Comparison of ENCODE assay signal across 12 mouse cellular contexts in the genomic region with DNA sequence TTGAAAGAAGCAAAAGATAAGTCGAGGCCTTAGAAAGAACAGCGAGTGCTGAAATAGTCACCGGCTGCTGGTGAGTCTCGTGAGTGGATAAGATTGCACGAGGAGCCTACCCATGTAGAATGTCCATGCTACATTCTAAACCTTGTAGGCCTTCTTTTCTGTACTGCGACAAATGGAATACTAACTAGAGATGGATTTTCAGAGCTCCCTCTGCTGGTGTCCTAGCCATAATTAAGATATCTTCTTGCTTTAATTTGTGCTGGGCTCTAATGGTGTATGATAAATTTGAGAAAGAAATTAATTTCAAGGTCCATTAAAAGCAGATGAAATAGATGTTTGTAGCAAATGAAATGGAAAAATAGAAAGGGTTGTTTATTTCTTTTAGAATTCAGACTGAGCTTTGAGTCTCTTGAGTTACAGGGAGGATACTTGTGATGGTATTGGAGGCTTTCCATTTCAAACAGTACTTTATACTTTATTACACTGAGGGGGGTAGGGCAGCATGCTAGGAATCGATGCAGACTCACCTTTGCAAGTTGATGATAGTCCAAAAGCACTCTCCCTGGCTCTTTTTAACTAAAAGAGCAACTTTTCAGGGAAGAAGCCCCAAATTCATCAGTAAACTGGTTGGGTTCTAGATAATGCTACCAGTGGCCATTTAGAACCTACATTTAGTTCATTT. TPM values are rescaled to one million over a fixed set of nuclear protein-coding genes. Genes with fewer than 3 reads are reported as not detected.
DNase-seq lines count a peak whose midpoint lies in the region; ATAC-seq and TF ChIP-seq lines count a peak whose summit lies in the region.
"Had no signal": no experiment of that assay in that cellular context is flagged by ENCODE, and none has a peak within 500 bp of the region (broad histone marks: within the 10 kb centered on the region; RNA-seq: fewer than 3 reads in every experiment).

No protein-coding gene starts in this region.

- peak; percentile 37 for DNase-seq in heart, postnatal 0 days (ENCODE audit: low spot score)
- no peak for DNase-seq in heart, postnatal 25 days (ENCODE audit: low spot score)
- DNase-seq in lung, postnatal 0 days (ENCODE audit: low spot score): peak; percentile 38
- no peak for DNase-seq in lung, postnatal 4 days
- DNase-seq in adipocyte (ENCODE audit: low spot score): peak; percentile 35
- DNase-seq in retina, embryonic 14.5 days (ENCODE audit: low spot score): peak; percentile 51
- no peak for DNase-seq in frontal cortex, postnatal 25 days (ENCODE audit: low spot score in 2 of 2)
- DNase-seq: cerebellum, adult 8-10 months had no signal

- peaks cover 9% of the 10 kb centered on the region for H3K36me3 ChIP-seq in heart, postnatal 0 days (replicated peaks; ENCODE audit: control insufficient read depth, insufficient read depth, low read length)
- H3K36me3 ChIP-seq in lung, postnatal 0 days (ENCODE audit: insufficient read depth, low read length): 0 out of 2 replicates have a peak, but pooled peaks cover 4% of the 10 kb centered on the region

- WGBS in heart, postnatal 0 days: 32% methylated on average over 7 of the region's 7 CpGs
- WGBS in lung, postnatal 0 days: 72% methylated on average over 7 of the region's 7 CpGs

- TF ChIP-seq EP300 in heart, postnatal 0 days (IDR thresholded peaks at IDR 0.05; ENCODE audit: low read depth): no peak
- TF ChIP-seq EP300 in lung, postnatal 0 days (IDR thresholded peaks at IDR 0.05): no peak

- H3K9me3 ChIP-seq in heart, postnatal 0 days (replicated peaks; ENCODE audit: control insufficient read depth, low read length): no peaks in the 10 kb centered on the region
- no peaks in the 10 kb centered on the region for H3K9me3 ChIP-seq in lung, postnatal 0 days (ENCODE audit: low read length)
- H3K9me3 ChIP-seq: forebrain, embryonic 12.5 days; heart, embryonic 13.5 days; intestine, embryonic 15.5 days had no signal

- TF ChIP-seq CTCF in heart, postnatal 0 days (IDR thresholded peaks at IDR 0.05; ENCODE audit: low read depth): peak; percentile 45
- TF ChIP-seq CTCF in lung, postnatal 0 days (IDR thresholded peaks at IDR 0.05): peak; percentile 58

- no peaks in the 10 kb centered on the region for H3K27me3 ChIP-seq in heart, postnatal 0 days (ENCODE audit: control insufficient read depth, insufficient read depth, low read length)
- no peaks in the 10 kb centered on the region for H3K27me3 ChIP-seq in lung, postnatal 0 days (replicated peaks; ENCODE audit: insufficient read depth, low read length)
- H3K27me3 ChIP-seq: forebrain, embryonic 12.5 days; heart, embryonic 13.5 days; intestine, embryonic 15.5 days had no signal

- intact Hi-C loops in heart, postnatal 25 days (cut with DNase I): no loop called here

- no peak overlapping the region for H3K4me2 ChIP-seq in heart, postnatal 0 days (ENCODE audit: low read depth, low read length)
- H3K4me2 ChIP-seq in lung, postnatal 0 days (replicated peaks; ENCODE audit: low read depth, low read length): no peak overlapping the region
- H3K4me2 ChIP-seq: forebrain, embryonic 12.5 days; heart, embryonic 13.5 days; intestine, embryonic 15.5 days had no signal

- peak; percentile 33; the same call in 1 of the 2 replicates for ATAC-seq in heart, postnatal 0 days (ENCODE audit: insufficient read depth, low read depth)
- ATAC-seq in lung, postnatal 0 days: no peak
- ATAC-seq in monocyte, adult 5-6 weeks (replicated peaks; ENCODE audit: insufficient number of reproducible peaks, low FRiP score, low TSS enrichment, poor library complexity, severe bottlenecking): no peak
- ATAC-seq: intestine, embryonic 15.5 days had no signal

- no peak overlapping the region for H3K9ac ChIP-seq in heart, postnatal 0 days (replicated peaks; ENCODE audit: low read depth, low read length)
- H3K9ac ChIP-seq in lung, postnatal 0 days (replicated peaks; ENCODE audit: low read depth): no peak overlapping the region
- H3K9ac ChIP-seq: forebrain, embryonic 12.5 days; heart, embryonic 13.5 days; intestine, embryonic 15.5 days had no signal

- no peak overlapping the region for H3K27ac ChIP-seq in heart, postnatal 0 days (ENCODE audit: low read depth)
- H3K27ac ChIP-seq in lung, postnatal 0 days (ENCODE audit: low read length): no peak overlapping the region
- H3K27ac ChIP-seq: forebrain, embryonic 12.5 days; heart, embryonic 13.5 days; intestine, embryonic 15.5 days had no signal

- H3K4me3 ChIP-seq in heart, postnatal 0 days (ENCODE audit: low read depth, low read length): no peak overlapping the region
- no peak overlapping the region for H3K4me3 ChIP-seq in lung, postnatal 0 days (ENCODE audit: low read depth, low read length)
- H3K4me3 ChIP-seq: forebrain, embryonic 12.5 days; heart, embryonic 13.5 days; intestine, embryonic 15.5 days had no signal

- peaks cover 9% of the 10 kb centered on the region for H3K4me1 ChIP-seq in heart, postnatal 0 days (ENCODE audit: control insufficient read depth, insufficient read depth)
- H3K4me1 ChIP-seq in lung, postnatal 0 days (ENCODE audit: insufficient read depth, low read depth, low read length): no peaks in the 10 kb centered on the region
- H3K4me1 ChIP-seq: forebrain, embryonic 12.5 days; intestine, embryonic 15.5 days had no signal

RNA-seq across cellular contexts. Expression of gene Gm26558, which starts 11.7 kb away (rescaled TPM):
- total RNA-seq in heart, postnatal 0 days (2014; rRNA removed; ENCODE audit: low replicate concordance): 8.2 TPM in 1 of 2 replicates, not detected in the other
- 1.5 and 1.7 TPM in 2 replicates for polyA plus RNA-seq in heart, postnatal 0 days (2015; fragmentation: Nextera tagmentation; extraction: Ambion mirVana)
- not detected for total RNA-seq in heart, postnatal 25 days (2021)
- polyA plus RNA-seq in lung, postnatal 0 days (2015; fragmentation: Nextera tagmentation; extraction: Ambion mirVana): 2.8 and 4.4 TPM in 2 replicates
- total RNA-seq in monocyte, adult 5-6 weeks (2017): not detected in 3 replicates

RNA-seq across cellular contexts. Expression of gene Gorasp2, which starts 12.2 kb away (rescaled TPM):
- 75.7 and 79.8 TPM in 2 replicates for total RNA-seq in heart, postnatal 0 days (2014; rRNA removed; ENCODE audit: low replicate concordance)
- polyA plus RNA-seq in heart, postnatal 0 days (2015; fragmentation: Nextera tagmentation; extraction: Ambion mirVana): 96.5 and 116 TPM in 2 replicates
- total RNA-seq in heart, postnatal 25 days (2021): 10 to 100 TPM; 60.8 to 61.5 TPM
- 122 and 133 TPM in 2 replicates for polyA plus RNA-seq in lung, postnatal 0 days (2015; fragmentation: Nextera tagmentation; extraction: Ambion mirVana)
- 36.6 to 41.3 TPM (median 39.7 TPM) in 3 replicates for total RNA-seq in monocyte, adult 5-6 weeks (2017)

Comparison
In these comparisons a context has a peak if more than half of its experiments do, and no peak if none do; other contexts are left out.
1. DNase-seq: peak in heart, postnatal 0 days (single experiment), lung, postnatal 0 days (single experiment), adipocyte (single experiment) and retina, embryonic 14.5 days (single experiment); none in heart, postnatal 25 days (single experiment), lung, postnatal 4 days (0 of 2) and frontal cortex, postnatal 25 days (0 of 2).